Mouse (Mus musculus): ENCODE measurements around the gene Kif22.

Gene Kif22

DNA sequence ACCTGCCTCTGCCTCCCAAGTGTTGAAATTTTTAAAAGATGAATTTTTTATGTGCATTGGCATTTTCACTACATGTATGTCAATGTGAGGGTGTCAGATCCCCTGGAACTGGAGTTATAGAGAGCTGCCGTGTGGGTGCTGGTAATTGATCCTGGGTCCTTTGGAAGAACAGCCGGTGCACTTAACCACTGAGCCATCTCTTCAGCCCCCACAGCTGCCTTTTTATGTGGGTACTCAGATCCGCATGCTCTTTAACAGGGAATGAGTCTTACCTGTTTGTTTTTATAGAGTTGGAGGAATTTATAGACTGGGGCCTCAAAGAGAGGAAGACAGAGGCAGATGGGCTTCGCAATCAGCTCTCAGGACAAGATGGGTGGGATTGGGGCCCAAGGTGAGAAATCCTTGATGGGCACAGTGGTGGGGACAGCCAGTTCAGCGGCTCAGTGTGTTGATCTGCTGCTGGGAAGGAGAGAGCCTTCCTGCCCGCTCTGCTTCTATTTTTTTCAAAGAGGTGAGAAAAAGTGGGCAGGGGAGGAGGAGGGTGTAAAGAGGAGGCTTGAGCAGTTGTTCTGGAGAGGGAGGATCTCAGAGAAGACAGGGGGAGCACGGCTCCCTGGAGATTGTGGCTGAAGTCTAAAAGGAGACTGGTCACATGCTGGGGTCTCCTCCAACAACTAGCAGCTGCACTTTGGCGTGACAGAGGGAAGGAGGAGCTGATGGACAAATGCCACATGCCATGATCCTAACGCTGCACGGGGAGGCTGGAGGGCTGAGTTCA lies 57.4 kb downstream of the Kif22 start:
- DNase-seq (ENCODE audit: low read depth, low spot score), result no peak

DNA sequence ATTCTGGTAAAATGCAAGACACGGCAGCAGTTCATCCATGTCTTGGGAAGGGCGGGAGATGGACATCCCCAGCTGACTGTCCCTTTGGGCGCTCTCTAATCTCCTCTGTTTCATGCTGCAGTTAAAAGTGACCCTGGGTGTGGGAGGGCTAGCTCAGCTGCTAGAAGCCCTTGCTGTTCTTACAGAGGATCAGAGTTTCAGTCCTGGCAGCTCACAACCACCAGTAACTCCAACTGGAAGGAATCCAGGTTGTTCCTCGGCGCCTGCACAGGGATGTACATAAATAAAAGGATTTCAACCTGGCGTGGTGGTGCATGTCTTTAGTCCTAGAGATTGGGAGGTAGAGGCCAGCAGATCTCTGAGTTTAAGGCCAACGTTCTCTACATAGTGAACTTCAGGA lies 59.2 kb downstream of the Kif22 start:
- DNase-seq (ENCODE audit: low read depth, low spot score), result no peak

DNA sequence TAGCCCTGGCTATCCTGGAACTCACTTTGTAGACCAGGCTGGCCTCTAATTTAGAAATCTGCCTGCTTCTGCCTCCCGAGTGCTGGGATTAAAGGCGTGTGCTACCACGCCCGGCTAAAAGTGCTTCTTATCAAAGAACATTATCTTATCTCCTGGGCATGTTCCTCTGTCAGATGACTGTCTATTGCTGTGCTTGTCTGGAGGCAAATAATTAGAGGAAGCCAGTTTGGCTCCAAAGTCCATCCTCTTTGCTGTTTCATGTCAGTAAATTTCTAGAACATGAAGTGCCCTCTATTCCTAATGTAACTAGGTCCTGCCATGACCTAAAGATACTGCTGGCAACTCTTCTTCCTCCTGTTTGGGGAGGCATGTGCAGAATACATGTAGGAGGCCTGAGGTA lies 60.2 kb downstream of the Kif22 start:
- DNase-seq (ENCODE audit: low read depth, low spot score), result no peak

DNA sequence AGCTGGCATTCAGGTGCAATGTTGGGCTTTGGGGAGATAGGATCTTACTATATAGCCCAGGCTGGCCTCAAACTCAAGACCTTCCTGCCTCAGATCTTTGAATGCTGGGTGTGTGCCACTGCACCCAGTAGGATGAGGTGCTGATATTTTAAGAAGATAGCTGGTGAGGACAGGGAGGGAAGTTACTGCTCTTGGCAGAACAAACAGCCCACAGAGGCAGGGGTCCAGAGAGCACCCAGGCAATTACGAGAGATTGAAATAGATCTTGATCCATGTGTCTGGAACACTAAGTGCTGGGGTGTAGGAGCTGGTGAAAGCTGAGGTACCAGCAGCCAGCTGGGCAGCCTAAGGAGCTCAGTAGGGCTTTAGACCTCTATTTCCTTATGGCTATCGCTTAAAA lies 60.7 kb downstream of the Kif22 start:
- no peak for DNase-seq (ENCODE audit: low read depth, low spot score)

DNA sequence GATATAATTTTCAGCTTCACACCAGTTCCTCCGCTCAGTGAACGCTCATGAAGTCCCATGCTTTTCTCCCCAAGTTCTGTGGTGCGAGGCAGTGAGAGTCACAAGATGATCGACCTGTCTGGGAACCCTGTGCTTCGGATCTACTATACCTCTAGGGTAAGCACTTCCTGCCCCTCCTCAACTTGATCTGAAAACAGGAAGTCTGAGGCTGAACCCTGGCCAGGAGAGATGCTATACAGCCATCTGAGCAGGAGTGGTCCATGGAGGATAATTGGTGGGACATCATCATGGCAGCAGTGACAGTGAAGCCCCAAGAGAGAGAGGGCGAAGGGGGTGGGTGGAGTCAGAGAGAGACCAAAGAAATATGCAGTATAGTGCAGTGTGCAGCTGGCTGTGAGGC lies 63.4 kb downstream of the Kif22 start:
- no peak for DNase-seq (ENCODE audit: low read depth, low spot score)
